Mouse (Mus musculus): ENCODE results near the gene I830077J02Rik.
"Not testable (repeated sequence)": the region's sequence is repeated elsewhere in the genome, so short reads cannot be mapped to it uniquely, and the experiment has no call there.

Gene I830077J02Rik

GRCm38 (mm10) chr3:105918355-105918745 is 14.1 kb downstream of the I830077J02Rik start:
- no peak for DNase-seq (ENCODE audit: low spot score in 2 of 2)

- DNase-seq (ENCODE audit: low spot score in 2 of 2): no peak
These were observed 14.7 kb downstream of the I830077J02Rik start for GRCm38 (mm10) chr3:105917656-105918354.

DNA sequence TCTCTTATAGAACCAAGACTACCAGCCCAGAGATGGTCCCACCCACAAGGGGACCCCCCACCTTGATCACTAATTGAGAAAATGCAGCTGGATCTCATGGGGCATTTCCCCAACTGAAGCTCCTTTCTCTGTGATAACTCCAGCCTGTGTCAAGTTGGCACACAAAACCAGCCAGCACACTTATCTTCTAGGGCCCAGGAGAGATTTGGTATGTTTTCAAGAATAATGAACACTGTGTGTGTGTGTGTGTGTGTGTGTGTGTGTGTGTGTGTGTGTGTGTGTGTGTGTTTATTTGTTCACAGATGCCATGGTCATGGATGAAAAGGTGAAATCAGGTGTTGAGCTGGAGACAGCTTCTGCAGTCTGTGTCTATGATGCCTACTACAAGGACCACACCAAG is 16.0 kb downstream of the I830077J02Rik start:
- not testable (repeated sequence) for DNase-seq (ENCODE audit: low spot score in 2 of 2)

- no peak for DNase-seq (ENCODE audit: low spot score in 2 of 2)
These were observed 17.2 kb downstream of the I830077J02Rik start for GRCm38 (mm10) chr3:105915281-105915680.

- DNase-seq (ENCODE audit: low spot score in 2 of 2): no peak
These were observed 18.4 kb downstream of the I830077J02Rik start for GRCm38 (mm10) chr3:105913839-105914681.

DNA sequence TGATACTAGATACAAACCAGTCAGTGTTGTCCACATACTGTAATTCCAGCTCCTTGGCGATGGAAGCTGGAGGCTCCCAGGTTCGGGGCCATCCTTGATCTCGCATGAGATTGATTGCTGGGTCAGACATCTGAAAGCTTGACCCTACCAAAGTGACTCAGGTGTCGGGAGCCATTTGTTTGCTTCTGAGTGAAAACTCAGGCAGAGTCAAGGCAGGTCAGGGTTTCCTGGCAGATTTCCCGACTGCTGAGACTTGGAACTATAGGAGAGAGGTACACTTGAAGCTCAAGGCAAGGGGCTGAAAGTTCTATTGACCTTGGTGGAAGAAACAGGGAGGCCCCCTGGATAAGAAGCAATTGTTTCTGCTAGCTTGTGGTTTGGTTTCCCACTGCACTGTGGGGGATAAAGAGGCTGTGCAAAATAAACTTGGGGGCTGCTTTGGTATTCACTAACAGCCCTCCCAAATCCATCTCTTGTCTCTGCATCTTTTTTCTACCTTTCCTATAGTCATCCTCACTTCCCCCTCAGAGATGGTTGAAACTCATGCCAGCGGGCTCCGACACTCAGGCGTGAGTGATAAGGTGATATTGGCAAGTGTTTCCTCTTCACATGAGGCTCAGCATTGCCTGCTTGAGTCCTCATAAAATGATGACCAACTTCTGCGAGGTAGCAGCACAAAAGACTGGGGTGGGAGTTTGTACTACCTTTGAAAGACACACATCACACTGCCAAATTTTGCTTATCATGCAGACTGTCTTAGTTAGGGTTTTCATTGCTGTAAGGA is 20.2 kb downstream of the I830077J02Rik start:
- DNase-seq (ENCODE audit: low spot score in 2 of 2): no peak

- no peak for DNase-seq (ENCODE audit: low spot score in 2 of 2)
These were observed 21.8 kb downstream of the I830077J02Rik start for GRCm38 (mm10) chr3:105910519-105911190.

- no peak for DNase-seq (ENCODE audit: low spot score in 2 of 2)
These were observed 23.5 kb downstream of the I830077J02Rik start for GRCm38 (mm10) chr3:105908976-105909375.

DNA sequence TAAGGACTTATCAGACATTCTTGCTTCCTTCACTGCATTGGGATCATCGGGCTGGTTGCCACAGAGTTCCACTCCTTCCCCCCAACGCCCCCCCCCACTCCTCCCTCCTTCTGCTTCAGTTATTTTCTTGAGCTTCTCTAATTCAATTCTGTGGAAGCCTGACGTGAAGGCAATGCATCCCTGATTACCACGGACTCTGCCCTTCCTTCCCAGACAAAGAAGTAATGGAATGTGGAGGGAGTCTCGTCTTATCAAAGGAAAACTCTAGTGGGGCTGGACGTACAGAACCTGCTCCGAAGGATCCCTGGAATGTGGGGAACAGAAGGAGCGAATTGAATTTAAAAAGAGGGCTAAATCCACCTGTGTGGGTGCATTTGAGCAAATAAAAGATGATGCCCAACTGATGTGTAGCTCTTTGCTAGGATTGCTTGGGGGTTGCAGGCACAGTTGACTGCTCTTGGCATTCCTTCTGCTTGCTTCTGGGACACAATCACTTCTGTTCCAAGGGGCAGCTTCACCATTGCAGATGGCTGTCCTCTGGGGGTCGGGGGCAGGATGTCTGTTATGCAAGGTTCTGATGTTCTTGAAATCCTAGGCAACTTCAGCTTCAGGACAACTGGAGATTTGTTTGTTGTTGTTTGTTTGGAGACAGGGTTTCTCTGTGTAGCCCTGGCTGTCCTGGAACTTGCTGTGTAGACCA is 24.4 kb downstream of the I830077J02Rik start:
- DNase-seq (ENCODE audit: low spot score in 2 of 2): no peak

DNA sequence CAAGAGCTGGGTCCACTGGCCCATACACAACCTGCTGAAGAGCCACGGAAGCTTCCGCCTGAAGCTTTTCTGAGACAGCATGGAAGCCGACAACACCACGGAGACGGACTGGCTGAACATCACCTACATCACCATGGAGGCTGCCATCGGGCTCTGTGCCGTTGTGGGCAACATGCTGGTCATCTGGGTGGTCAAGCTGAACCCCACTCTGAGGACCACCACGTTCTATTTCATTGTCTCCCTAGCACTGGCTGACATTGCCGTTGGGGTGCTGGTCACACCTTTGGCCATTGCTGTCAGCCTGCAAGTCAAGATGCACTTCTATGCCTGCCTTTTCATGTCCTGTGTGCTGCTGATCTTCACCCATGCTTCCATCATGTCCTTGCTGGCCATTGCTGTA is 27.7 kb downstream of the I830077J02Rik start:
- no peak for DNase-seq (ENCODE audit: low spot score in 2 of 2)

- DNase-seq (ENCODE audit: low spot score in 2 of 2): no peak
These were observed 28.3 kb downstream of the I830077J02Rik start for GRCm38 (mm10) chr3:105904213-105904612.

DNA sequence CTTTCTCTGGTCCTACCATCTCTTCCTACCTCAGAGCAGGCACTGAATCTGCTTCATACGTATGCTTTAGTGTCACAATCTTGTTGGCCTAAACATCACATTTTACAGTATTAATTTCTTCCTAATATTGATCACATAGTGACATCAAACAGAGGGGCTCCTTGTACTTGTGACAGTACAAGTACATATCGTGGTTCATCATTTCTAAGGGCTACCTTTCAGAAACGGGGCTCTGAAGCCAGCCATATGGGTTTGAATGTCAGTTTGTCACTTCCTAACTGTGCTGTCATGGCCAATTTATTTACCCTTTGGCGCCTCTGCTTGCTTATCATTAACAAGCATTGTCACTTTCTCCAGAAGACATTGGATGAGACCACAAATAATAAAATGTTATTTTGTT is 31.0 kb downstream of the I830077J02Rik start:
- DNase-seq (ENCODE audit: low spot score in 2 of 2): no peak

DNA sequence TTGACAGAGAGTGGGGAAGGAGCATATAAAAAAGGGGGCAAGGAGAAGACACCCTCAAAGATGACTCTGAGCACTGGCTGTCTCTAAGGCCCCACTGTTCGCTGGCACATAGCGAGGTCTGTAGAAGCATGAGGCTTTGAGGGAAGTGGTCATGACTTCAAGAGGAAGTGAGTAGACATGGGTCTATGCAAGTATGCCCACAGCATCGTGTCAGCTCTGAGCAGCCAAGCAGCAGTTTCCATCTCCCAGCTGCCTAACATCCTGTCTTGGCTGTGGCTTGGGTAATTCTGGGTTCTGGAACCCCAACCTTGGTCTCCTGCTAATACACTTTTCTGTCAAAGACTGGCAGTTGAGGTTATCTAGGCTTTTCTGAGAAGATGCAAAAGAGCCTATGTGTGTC is 31.7 kb downstream of the I830077J02Rik start:
- peak in 1 of 2 experiments; percentile 31 for DNase-seq (ENCODE audit: low spot score in 2 of 2)

DNA sequence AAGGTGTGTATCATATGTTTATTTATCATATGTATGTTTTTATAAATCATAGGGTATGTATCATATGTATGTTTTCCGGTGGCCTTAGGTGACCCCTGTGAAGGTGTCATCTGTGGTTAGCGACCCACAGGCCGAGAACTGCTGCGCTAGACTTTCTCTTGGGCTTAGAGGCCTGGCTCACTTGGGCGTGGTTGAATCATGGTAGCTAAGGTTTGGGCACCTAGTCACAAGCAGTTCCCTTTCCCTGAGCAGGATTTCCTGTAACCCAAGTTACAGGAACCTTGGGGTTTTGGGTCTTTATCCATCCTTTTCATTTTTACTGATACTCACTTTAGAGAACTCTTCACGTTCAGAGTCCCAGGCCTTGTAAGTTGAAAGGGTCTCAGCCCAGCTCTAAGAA is 32.2 kb downstream of the I830077J02Rik start:
- no peak for DNase-seq (ENCODE audit: low spot score in 2 of 2)

DNA sequence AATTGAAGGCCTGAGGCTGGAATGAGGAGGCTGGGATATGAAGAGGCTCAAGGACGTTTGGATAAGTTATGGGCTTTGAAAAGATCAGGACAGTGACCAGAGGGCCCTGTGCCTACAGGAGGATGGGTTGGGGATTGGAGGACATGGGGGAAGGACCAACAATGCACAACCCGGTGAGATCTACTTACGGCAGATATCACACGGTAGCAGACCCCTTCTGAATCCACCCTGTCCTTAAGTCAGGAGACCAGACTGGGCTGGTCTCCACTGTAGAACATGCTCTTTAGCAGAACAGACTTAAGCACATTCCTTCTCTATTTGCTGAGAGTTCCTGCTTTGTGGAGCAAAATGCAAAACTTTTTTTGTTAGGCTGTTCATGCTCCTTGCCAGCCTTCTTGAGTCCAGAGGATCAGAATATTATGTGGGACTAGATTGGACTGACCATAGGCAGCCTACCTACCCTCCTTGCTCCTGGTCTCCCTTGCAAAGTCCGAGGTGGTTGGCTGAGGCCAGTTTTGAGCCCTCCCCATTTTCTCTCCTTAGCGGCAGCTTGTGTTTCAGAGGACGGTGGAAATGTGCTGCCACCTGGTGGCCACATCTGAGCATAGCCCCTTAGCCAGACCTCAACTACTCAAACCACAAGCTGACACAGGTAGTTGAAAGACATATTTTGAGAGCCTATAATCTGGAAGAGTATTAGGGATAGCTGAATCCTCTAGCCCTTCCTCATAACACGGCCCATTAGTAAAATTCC is 32.9 kb downstream of the I830077J02Rik start:
- DNase-seq (ENCODE audit: low spot score in 2 of 2): peak; percentile 70 to 81

- no peak for DNase-seq (ENCODE audit: low spot score in 2 of 2)
These were observed 33.6 kb downstream of the I830077J02Rik start for GRCm38 (mm10) chr3:105898861-105899260.

DNA sequence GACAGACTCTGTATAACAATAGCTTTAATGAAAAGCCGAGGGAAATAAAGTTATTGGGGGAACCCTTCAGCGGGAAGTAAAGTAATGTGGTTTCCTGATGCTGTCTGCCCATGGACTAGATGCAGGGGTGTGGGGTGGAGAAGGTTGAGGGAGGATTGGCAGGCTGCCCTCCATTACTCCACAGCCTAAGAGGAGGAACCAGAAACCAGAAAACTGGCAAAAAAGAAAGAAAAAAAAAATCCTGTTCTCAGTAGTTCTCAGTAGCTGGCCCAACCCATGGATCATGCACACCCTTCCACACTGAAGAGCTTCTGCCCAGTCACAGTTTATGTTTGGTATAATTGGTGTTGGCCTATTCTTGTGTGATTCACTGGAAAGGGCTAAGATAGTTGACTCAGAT is 34.1 kb downstream of the I830077J02Rik start:
- no peak for DNase-seq (ENCODE audit: low spot score in 2 of 2)

GRCm38 (mm10) chr3:105896811-105897210 is 35.7 kb downstream of the I830077J02Rik start:
- no peak for DNase-seq (ENCODE audit: low spot score in 2 of 2)

DNA sequence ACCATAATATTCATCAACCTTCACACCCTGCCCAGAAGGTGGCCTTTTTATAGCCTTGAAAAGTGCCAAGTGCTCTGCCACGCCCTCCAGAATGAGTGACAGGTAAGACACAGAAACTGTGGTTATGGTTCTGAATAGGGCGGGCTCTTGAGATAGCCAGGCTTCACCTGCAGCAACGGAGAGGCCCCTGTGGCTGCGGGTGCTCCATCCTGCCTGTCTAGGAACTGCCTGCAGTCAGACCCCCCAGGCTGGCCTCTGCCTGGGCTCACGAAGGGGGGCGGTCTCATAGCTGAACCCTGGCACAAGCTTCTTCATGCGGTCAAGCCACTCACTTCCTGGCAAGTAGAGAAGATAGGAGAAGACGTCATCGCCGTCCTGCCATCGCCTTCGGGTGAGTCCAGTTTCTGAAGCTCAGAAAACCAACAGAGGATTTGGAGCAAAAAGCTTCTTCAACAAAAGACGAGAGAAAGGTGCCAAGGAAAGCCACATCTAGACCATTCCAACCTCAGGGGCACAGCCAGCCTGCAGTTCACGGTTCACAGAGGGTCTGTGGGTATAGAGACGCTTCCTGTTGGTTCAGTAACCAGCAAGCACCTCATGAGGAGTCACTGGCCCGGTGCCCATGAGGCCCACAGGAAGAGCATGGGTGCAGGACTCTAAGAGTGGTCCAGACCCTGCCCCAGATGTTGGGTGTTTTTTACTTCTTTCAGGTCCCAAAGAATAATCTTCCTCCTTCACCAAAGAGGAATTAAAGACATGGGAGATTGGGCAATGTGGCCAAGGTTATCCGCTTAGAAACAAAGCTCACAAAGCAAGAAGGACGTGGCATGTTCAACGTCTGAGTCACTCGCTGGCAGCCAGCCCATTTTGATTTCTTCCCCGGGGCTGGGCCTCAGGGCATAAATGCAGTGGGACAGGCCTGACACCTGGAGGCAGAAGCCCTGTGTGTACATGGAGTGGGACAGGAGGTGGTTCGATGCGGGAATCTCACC is 37.6 kb downstream of the I830077J02Rik start:
- peak; percentile 67 to 80 for DNase-seq (ENCODE audit: low spot score in 2 of 2)

Data from spleen, postnatal 14 days (tissue).